Mouse (Mus musculus) urinary bladder, postnatal 10 days (tissue): ENCODE data around the gene Gm7929.
"Not testable (repeated sequence)": the region's sequence is repeated elsewhere in the genome, so short reads cannot be mapped to it uniquely, and the experiment has no call there.

Experiments used
- DNase-seq: peaks from one replicate; pipeline ENCODE4 v3.0.0; 2022; ENCODE audit warnings: low spot score

Gene Gm7929

GRCm38 (mm10) chr14:41750514-41750913 is at the start of gene Gm7929:
TSS of gene Gm7929 (minus strand) at chr14:41750614.
- DNase-seq: not testable (repeated sequence)

DNA sequence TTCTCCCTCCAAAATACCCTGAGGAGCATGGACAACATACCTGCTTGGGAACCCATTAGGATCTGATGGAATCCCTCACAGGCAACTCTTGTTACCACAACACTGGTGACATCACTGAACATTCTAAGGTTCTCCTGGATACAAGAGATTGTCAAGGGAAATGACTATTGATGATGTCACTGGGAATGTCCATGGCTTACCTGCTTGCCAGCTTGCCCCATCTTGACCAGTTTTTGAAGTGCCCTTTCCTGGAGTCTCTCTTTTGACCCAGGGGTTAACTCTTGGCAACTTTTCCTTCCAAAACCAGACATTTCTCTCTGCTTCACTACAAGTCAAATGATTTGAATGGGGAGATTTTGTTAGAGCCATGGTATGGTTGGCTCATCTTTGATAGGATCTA is 21.9 kb upstream of the Gm7929 start, which contains the start of gene Gm47189:
TSS of gene Gm47189 (minus strand) at position 101 of the 400 bp plus-strand sequence.
- not testable (repeated sequence) for DNase-seq

DNA sequence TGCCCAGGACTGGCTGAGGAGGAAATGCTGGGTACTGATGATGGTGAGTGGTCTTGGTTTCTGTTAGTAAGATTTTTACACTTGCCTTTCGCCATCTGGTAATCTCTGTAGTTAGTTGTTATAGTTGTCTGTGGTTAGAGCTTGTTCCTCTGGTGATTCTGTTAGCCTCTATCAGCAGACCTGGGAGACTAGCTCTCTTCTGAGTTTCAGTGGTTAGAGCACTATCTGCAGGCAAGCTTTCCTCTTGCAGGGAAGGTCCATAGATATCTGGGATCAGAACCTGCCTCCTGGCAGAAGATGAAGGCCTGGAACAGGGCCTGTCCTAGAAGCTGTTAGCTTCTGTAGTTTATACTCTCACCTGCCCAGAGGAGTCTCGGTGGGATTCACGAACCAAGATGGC is 5.5 kb upstream of the Gm7929 start:
- DNase-seq: not testable (repeated sequence)

DNA sequence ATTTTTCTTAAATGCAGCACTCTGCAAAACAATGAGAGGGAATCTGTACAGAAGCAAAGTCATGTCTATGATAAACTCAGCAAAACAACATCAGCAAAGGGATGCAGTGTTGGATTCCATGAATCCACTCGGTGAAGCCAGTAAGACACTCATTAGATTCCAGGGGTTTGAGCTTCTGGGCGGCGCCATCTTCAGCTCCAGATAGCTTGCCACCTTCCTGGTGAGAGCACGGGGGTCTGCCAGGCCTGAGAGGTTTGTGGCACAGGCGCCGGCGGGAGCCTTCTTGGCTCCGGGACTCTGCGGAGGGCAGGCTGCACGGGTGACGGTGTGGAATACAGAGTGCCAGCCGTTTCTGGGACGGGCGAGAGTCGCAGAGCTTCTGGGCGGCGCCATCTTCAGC is 27.0 kb downstream of the Gm7929 start:
- not testable (repeated sequence) for DNase-seq

DNA sequence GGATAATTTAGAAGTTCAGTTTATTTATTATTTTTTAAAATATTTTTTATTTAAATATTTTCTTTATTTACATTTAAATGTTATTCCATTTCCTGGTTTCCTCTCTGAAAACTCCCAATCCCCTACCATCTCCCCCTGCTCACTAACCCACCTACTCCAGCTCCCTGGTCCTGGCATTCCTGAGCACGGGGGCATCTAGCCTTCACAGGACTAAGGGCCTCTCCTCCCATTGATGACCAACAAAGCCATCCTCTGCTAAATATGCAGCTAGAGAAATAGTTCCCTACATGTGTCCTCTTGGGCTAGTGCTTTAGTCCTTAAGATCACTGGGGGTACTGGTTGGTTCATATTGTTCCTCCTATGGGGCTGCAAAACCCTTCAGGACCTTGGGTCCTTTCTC is 33.2 kb downstream of the Gm7929 start:
- DNase-seq: not testable (repeated sequence)

DNA sequence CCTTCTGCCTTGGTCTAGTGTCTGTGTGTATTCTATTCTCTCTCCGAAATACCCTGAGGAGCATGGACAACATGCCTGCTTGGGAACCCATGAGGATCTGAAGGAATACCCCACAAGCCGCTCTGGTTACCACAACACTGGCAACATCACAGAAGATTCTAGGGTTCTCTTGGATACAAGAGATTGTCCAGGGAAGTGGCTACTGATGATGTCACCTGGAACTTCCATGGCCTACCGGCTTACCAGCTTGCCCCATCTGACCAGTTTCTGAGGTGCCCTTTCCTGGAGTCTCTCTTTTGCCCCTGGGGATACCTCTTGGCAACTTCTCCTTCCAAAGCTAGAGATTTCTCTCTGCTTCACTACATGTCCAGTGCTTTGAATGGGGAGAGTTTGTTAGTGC is 48.6 kb downstream of the Gm7929 start, which contains the start of gene Gm8068:
TSS of gene Gm8068 (minus strand) at position 101 of the 400 bp plus-strand sequence.
- not testable (repeated sequence) for DNase-seq
